Mouse (Mus musculus) layer of hippocampus, postnatal 14 days (tissue): Measurements from ENCODE around the gene Xntrpc. TPM values are rescaled to one million over a fixed set of nuclear protein-coding genes. Genes with fewer than 3 reads are reported as not detected.
"Not testable (repeated sequence)": the region's sequence is repeated elsewhere in the genome, so short reads cannot be mapped to it uniquely, and the experiment has no call there.

ENCODE experiments used
- DNase-seq, 2 experiments: peaks; one replicate each; pipeline ENCODE4 v3.0.0; 2021 to 2022; ENCODE audit warnings: low spot score in 2 of 2, mixed read lengths in 1 of 2
- long read RNA-seq, 2 experiments: library from polyadenylated mRNA; stranded (forward); transcript quantifications; one replicate each; pipeline ENCODE4 v2.0.0; 2021
- total RNA-seq, 2 experiments: library from RNA; stranded (reverse); gene quantifications; 2 replicates each; pipeline ENCODE4 v1.2.3; 2021

The Xntrpc gene
- total RNA-seq: 1 to 10 TPM; 1.9 to 2.3 TPM
- long read RNA-seq, experiment 1, partial matches to known transcripts: 1 of 2 reads
- long read RNA-seq, experiment 1, other reads (novel, unspliced or antisense): 1 of 2 reads
- long read RNA-seq, experiment 2, partial matches to known transcripts: 0 of 1 reads
- long read RNA-seq, experiment 2, other reads (novel, unspliced or antisense): 1 of 1 reads

DNA sequence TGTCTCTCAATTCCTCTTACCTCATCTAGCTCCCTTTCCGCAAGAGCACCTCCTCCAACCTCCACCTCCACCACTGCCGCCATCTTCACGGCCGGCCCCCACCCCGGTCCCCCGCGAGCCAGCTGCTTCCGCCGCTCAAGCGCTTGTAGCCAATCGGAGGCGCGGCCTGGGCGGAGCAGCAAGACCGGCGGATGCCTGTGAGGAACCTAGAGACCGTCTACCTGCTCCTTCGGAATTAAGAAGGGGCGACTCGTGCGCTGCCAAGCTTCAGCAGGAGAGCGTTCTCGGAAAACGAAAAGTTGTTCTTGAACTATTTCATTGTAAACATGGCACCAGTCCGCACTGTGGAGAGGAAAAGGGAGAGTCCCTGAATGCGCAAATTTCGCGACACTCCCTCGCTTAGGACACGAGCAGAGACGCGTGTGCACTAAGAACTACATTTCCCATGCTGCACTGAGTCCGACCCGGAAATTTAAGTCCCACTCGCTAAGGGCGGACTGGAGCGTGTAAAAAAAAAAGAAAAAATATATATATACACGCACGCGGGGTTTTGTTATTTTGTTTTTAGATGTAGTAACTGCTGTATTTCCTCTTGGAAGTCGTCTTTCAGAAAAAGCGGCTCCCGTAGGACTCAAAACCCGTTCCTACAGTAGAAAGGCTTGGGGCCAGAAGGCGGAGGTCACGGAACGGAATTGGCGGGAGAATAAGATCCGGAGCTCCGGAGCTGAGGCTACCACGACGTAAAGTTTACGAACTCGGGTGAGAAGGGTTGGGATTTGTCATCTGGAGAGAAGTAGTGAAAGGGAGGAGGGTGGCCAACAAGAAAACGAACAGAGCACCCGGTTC, at the start of gene Xntrpc, which contains the start of the genes Rnf121 and Xndc1:
TSS of gene Xntrpc (plus strand) at position 668 of the 846 bp plus-strand sequence.
TSS of gene Rnf121 (minus strand) at position 424 of the 846 bp plus-strand sequence.
TSS of gene Xndc1 (plus strand) at position 466 of the 846 bp plus-strand sequence.
- peak; percentile 94 to 96 for DNase-seq

DNA sequence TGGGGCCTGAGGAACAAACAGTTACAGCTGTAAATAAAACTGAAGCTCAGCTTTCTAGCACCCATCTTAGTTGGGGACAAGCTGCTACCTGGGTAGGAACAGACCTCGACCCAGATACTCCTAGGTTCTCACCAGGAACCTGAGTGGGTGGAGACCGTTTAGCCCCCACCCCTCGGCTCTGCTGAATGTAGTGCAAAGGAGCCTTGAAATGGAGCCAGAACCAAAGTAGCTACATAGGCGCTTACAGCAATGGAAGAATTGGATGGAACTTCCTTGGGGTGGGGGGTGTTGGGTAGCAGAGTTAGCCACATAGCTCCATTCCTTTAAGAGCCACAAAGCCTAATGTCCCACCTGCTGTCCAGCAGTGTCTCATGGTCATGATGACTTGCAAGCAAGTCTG, 48.6 kb upstream of the Xntrpc start:
- DNase-seq: no peak

- DNase-seq: no peak
Measured at GRCm38 (mm10) chr7:102017452-102017851, 48.1 kb upstream of the Xntrpc start.

- DNase-seq: no peak
Measured at GRCm38 (mm10) chr7:102018034-102018433, 47.5 kb upstream of the Xntrpc start.

DNA sequence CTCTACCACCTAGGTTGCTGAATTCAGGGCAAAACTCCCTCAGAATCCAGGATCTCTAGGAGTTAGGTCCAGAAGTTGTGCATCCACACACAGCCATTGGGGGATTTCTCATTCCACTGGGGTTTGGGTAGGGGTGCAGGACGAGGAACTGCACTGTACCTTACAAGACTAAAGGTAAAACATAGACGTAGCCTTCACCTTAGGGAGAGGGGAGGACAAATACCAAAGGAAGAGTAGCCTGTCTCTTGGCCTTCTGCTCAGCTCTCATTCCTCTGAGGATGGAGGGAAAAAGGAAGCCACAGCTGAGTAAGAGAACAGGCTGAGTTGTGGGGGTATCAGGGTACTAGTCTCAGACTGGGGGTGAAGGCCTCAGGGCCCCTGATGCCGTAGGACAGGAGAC, 46.9 kb upstream of the Xntrpc start, which contains the start of gene Il18bp:
TSS of gene Il18bp (minus strand) at position 101 of the 400 bp plus-strand sequence.
- no peak for DNase-seq

- DNase-seq: no peak
Measured at GRCm38 (mm10) chr7:102019362-102019761, 46.2 kb upstream of the Xntrpc start.

- DNase-seq: not testable (repeated sequence)
Measured at GRCm38 (mm10) chr7:102020934-102021333, 44.6 kb upstream of the Xntrpc start.

DNA sequence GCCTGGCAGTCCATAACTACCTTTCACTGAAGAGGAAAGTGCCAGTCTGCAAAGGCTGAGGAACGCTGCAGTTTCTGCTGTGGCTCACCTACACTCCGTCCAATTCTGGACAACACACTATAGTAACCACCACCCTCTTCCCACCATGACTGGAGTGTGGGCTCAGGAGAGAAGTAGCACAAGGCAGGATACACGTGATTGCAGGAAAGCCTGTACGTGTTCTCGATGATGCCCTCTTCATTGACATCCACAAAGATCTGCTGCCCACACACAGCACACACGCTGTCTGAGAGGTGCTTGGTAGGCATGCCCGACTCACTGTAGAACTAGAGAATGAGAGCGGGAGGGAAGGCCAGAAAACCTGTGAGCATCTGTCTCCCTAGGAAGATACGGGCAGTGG, 41.7 kb upstream of the Xntrpc start:
- DNase-seq: no peak

DNA sequence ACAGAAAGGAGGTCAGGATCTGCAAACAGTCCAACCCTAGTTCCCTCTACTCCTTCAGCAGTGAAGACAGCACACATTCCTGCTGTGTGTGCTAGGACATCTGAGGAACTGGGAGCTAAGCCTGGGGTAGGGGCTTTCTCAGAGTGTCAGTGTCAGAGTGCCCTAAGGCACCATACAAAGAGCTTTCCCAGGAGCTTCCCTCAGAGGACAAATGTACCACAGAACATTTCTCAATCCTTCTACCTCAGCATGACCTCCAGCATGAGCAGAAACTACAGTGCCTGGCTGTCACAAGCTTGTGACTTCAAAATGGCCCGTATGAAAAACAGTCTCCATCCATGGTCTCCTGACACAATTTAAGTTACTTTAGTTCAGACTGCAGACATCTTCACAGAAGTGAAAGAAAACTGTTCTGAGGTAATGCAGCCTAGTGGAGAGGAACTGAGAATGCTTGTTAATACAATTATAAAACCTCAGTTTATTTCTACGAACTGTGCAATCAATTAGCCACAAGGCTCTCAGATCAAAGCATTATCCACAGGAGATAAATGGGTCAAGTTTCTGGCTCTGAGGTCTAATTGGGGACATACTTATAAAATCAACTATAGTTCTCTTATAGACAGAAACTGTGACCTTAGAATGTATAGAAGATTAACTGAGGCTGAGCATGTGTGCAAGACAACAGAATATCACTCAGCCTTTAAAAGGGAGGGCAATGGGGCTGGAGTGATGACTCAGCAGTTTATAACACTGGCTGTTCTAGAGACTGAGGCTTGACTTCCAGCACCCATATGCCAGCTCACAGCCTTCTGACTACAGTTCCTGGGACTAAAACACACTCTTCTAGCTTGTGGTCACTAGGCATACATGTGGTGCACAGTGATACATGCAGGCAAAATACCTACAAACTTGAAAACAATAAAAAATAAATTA, 40.1 kb upstream of the Xntrpc start:
- no peak for DNase-seq

DNA sequence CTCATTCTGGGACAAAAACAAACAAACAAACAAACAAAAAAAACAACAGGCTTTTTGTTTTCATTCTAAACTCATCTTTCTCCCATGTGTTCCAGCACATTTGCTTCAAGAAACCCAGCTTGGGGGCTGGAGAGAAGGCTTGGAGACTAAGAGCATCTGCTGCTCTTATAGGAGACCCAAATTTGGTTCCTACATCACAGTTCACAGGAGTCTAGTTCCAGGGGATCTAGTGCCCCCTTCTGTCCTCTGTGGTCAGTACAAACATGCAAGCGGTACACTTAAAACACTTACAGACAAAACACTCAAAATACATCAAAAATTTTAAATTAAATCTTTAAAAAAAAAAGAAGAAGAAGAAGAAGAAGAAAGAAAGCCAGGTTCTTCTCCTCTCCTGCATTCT, 30.6 kb upstream of the Xntrpc start:
- no peak for DNase-seq

DNA sequence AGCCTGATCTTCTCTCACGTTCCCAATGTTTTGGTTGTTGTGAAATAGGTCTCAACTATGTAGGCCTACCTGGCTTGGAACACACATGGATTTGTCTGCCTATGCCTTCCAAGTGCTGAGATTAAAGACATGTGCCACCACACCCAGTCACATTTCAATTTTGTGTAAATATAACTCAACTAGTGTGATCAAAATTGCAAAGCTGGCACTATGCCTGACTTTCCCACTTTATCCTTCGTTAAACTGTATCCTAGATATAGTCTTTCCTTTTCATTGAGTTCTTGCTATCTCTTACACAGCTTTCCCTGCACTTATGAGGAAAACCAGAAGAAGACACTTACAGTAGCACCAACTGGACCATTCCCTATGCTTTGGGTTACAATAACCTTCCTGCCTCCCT, 30.0 kb upstream of the Xntrpc start:
- DNase-seq: no peak

- DNase-seq: no peak
Measured at GRCm38 (mm10) chr7:102037318-102037717, 28.2 kb upstream of the Xntrpc start.

DNA sequence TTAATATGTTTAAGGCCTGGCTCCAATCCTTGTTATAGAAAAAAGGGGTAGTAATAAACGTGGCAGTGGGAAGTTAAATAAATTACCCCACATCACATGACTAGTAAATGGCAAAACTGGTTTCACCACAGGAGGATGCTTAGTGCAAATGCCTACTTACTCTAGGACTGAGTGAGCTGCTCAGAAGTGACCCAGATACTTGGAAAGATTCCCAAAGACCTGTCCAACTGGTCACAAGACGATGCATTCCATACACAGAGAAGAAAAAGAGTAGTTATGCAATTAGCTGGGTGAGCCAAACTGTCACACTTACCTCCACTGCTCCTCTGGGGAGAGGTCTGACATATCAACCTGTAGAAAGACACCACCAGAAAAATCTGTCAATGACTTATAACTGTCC, 23.2 kb upstream of the Xntrpc start:
- no peak for DNase-seq

GRCm38 (mm10) chr7:102048524-102048923, 17.0 kb upstream of the Xntrpc start:
- DNase-seq: not testable (repeated sequence)

DNA sequence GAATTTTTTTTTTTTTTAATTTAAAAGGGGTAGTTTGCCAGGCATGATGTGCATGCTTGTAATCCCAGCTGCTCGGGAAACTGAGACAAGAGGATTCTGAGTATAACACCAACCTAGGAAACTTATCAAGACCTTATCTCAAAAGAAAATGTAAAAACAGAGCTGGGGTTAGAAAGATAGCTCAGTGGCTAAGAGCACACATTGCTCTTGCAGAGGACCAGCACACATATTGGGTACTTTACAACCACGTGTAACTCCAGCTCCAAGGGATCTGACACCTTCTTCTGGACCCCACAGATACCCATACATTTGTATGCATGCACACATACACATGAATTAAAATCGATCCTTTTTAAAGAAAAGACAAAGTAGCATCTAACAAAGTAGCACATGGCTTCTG, 4.2 kb upstream of the Xntrpc start:
- no peak for DNase-seq

DNA sequence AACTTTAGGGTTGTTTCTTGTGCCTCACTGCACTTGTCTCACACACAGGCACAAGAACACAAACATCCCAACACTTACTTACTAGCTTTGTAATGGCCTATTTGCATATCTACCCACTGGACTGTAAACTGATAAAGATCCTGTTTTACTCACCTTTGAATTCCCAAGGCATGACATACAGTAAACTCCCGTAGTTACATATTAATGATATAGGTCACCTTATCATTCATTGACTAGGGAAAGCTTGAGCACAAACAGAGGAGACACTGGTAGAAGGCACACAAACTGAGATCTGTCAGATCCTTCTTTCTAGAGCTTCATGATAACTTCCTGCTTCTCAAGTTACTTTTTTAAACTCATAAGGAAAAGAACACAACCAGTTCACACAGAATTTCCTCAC, 3.3 kb upstream of the Xntrpc start:
- no peak for DNase-seq

DNA sequence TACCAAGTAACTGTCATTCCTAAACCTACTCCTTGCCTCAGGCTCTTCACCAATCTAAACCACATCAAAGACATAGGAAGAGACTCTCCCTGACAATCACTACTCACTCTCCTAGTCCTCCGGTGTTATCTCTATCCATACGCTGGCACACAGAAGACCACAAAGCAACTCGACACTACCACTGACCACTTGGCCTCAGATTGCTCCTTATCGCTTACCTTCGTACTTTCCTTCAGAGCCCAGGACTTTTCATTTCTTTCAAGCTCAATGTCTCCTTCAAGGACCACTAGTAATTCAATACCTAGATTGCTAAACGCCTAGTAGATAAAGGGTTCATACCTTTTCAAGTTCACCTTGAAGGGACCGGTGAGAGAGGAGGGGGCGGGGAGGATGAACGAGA, 1.6 kb upstream of the Xntrpc start:
- no peak for DNase-seq

DNA sequence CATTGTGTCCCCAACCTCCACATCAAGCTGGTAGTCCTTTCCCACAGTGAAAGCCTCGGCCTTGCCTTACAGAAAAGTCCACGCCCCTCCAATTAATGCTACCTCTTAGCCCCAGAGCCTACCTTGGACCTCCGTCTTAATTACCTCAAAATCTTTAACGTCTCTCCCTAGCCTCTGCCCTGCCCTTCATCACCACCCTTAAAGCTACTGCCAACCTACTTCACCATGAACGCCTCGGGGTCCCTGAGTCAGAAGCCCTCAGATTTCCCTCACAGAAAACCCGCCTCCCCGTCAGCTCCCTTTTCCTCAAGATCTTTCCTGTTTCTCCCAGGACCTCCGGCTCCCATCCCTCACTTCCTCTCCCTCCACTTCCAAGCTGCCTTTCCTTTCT, 863 bp upstream of the Xntrpc start:
- no peak for DNase-seq

DNA sequence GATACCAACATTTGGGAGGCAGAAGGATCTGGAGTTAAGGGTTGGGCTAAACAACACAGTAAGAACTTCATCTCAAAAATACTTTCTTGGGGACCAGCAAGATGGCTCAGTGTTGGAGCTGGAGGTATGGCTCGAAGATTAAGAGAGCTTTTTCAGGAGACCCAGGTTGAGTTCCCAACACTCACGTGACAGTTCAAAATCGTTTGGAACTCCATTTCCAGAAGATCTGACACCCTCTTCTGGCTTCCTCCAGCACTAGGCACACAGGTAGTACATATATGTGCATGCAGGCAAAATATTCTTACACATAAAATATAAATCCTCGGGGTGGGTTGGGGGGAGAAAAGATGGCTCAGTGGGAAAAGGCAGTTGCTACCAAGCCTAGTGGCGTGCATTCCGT, 850 bp downstream of the Xntrpc start:
- no peak for DNase-seq

GRCm38 (mm10) chr7:102076714-102077296, 11.3 kb downstream of the Xntrpc start:
- no peak for DNase-seq

GRCm38 (mm10) chr7:102078517-102078916, 13.0 kb downstream of the Xntrpc start:
- DNase-seq: peak in 1 of 2 experiments; percentile 38
